In genomic region chr17:43368171-43368576, GRCm38 (mm10) we compare ENCODE assay signal across 15 mouse cellular contexts. TPM values are rescaled to one million over a fixed set of nuclear protein-coding genes. Genes with fewer than 3 reads are reported as not detected.
DNase-seq lines count a peak whose midpoint lies in the region; ATAC-seq and TF ChIP-seq lines count a peak whose summit lies in the region.
"Had no signal": no experiment of that assay in that cellular context is flagged by ENCODE, and none has a peak within 500 bp of the region (broad histone marks: within the 10 kb centered on the region; RNA-seq: fewer than 3 reads in every experiment).

No protein-coding gene starts in this region.

- DNase-seq in gastrocnemius, postnatal 25 days: peak; percentile 18
- DNase-seq in gastrocnemius, postnatal 36 days: no peak
- no peak for DNase-seq in limb, embryonic 10.5 days (ENCODE audit: low spot score)
- no peak for DNase-seq in urinary bladder, postnatal 14 days (ENCODE audit: low spot score)
- DNase-seq: cerebellum, adult 9-10 months; gastrocnemius, postnatal 10 days; liver, embryonic 13.5 days had no signal

- 23% methylated on average over 5 of the region's 5 CpGs for WGBS in limb, embryonic 13.5 days
- 59% methylated on average over 5 of the region's 5 CpGs for whole genome bisulfite sequencing in limb, embryonic 10.5 days
- 61% methylated on average over 5 of the region's 5 CpGs for WGBS in intestine, postnatal 0 days
- 75% methylated on average over 5 of the region's 5 CpGs for WGBS in forebrain, embryonic 12.5 days

- H3K4me3 ChIP-seq in limb, embryonic 13.5 days: no peak overlapping the region
- H3K4me3 ChIP-seq in limb, embryonic 10.5 days: no peak overlapping the region
- no peak overlapping the region for H3K4me3 ChIP-seq in cortical plate, adult 2 months (ENCODE audit: insufficient read depth, low read length)
- H3K4me3 ChIP-seq in intestine, postnatal 0 days (ENCODE audit: low read depth, low read length): no peak overlapping the region
- no peak overlapping the region for H3K4me3 ChIP-seq in forebrain, embryonic 12.5 days (replicated peaks)
- H3K4me3 ChIP-seq: embryonic facial prominence, embryonic 10.5 days; forebrain, embryonic 10.5 days; liver, embryonic 13.5 days; midbrain, embryonic 10.5 days had no signal

- TF ChIP-seq CTCF in cortical plate, adult 2 months (IDR thresholded peaks at IDR 0.05; ENCODE audit: extremely low read depth, insufficient read depth, low read length): no peak
- TF ChIP-seq CTCF in intestine, postnatal 0 days (IDR thresholded peaks at IDR 0.05; ENCODE audit: low read depth): no peak

- no peaks in the 10 kb centered on the region for H3K27me3 ChIP-seq in limb, embryonic 13.5 days
- no peaks in the 10 kb centered on the region for H3K27me3 ChIP-seq in limb, embryonic 10.5 days (ENCODE audit: low read depth, poor library complexity, severe bottlenecking)
- no peaks in the 10 kb centered on the region for H3K27me3 ChIP-seq in intestine, postnatal 0 days (replicated peaks; ENCODE audit: control insufficient read depth, insufficient read depth, low read length)
- H3K27me3 ChIP-seq in forebrain, embryonic 12.5 days: no peaks in the 10 kb centered on the region

- H3K27ac ChIP-seq in limb, embryonic 13.5 days: peak overlapping the region; percentile 15; the same call in 1 of the 2 replicates
- no peak overlapping the region for H3K27ac ChIP-seq in limb, embryonic 10.5 days
- H3K27ac ChIP-seq in cortical plate, adult 2 months (ENCODE audit: insufficient read depth, low read length): peak overlapping the region; percentile 81
- H3K27ac ChIP-seq in intestine, postnatal 0 days (ENCODE audit: low read depth, low read length): peak overlapping the region; percentile 9; the same call in 1 of the 2 replicates
- H3K27ac ChIP-seq in forebrain, embryonic 12.5 days: no peak overlapping the region
- H3K27ac ChIP-seq: embryonic facial prominence, embryonic 10.5 days; forebrain, embryonic 10.5 days; liver, embryonic 13.5 days; midbrain, embryonic 10.5 days had no signal

- H3K4me2 ChIP-seq in limb, embryonic 13.5 days (replicated peaks): no peak overlapping the region
- no peak overlapping the region for H3K4me2 ChIP-seq in intestine, postnatal 0 days (replicated peaks; ENCODE audit: low read depth)
- no peak overlapping the region for H3K4me2 ChIP-seq in forebrain, embryonic 12.5 days
- H3K4me2 ChIP-seq: liver, embryonic 13.5 days had no signal

- TF ChIP-seq POLR2A in cortical plate, adult 2 months (IDR thresholded peaks at IDR 0.05; ENCODE audit: extremely low read depth, insufficient read depth, low read length): no peak

- peaks cover 8% of the 10 kb centered on the region for H3K4me1 ChIP-seq in limb, embryonic 13.5 days
- H3K4me1 ChIP-seq in limb, embryonic 10.5 days: no peaks in the 10 kb centered on the region
- H3K4me1 ChIP-seq in cortical plate, adult 2 months (ENCODE audit: control insufficient read depth, insufficient read depth, low read length): no peaks in the 10 kb centered on the region
- no peaks in the 10 kb centered on the region for H3K4me1 ChIP-seq in intestine, postnatal 0 days (replicated peaks; ENCODE audit: control insufficient read depth, insufficient read depth, low read length)
- no peaks in the 10 kb centered on the region for H3K4me1 ChIP-seq in forebrain, embryonic 12.5 days
- H3K4me1 ChIP-seq: embryonic facial prominence, embryonic 10.5 days; forebrain, embryonic 10.5 days; liver, embryonic 13.5 days; midbrain, embryonic 10.5 days had no signal

- intact Hi-C loops in gastrocnemius, postnatal 36 days (cut with DNase I): no loop called here

- no peak for ATAC-seq in limb, embryonic 13.5 days (ENCODE audit: low FRiP score, low read depth)
- no peak for ATAC-seq in intestine, postnatal 0 days
- no peak for ATAC-seq in forebrain, embryonic 12.5 days (ENCODE audit: low FRiP score)

- no peak overlapping the region for H3K9ac ChIP-seq in limb, embryonic 13.5 days
- H3K9ac ChIP-seq in intestine, postnatal 0 days (ENCODE audit: low read depth, low read length): no peak overlapping the region
- H3K9ac ChIP-seq in forebrain, embryonic 12.5 days: no peak overlapping the region
- H3K9ac ChIP-seq: liver, embryonic 13.5 days had no signal

- no peaks in the 10 kb centered on the region for H3K9me3 ChIP-seq in limb, embryonic 13.5 days
- no peaks in the 10 kb centered on the region for H3K9me3 ChIP-seq in limb, embryonic 10.5 days (replicated peaks)
- H3K9me3 ChIP-seq in intestine, postnatal 0 days (ENCODE audit: control insufficient read depth): no peaks in the 10 kb centered on the region
- no peaks in the 10 kb centered on the region for H3K9me3 ChIP-seq in forebrain, embryonic 12.5 days
- H3K9me3 ChIP-seq: embryonic facial prominence, embryonic 10.5 days; forebrain, embryonic 10.5 days; liver, embryonic 13.5 days; midbrain, embryonic 10.5 days had no signal

- H3K36me3 ChIP-seq in limb, embryonic 13.5 days: no peaks in the 10 kb centered on the region
- no peaks in the 10 kb centered on the region for H3K36me3 ChIP-seq in limb, embryonic 10.5 days
- no peaks in the 10 kb centered on the region for H3K36me3 ChIP-seq in intestine, postnatal 0 days (ENCODE audit: control insufficient read depth, insufficient read depth)
- H3K36me3 ChIP-seq in forebrain, embryonic 12.5 days (replicated peaks): no peaks in the 10 kb centered on the region
- H3K36me3 ChIP-seq: embryonic facial prominence, embryonic 10.5 days; forebrain, embryonic 10.5 days; G1E; liver, embryonic 13.5 days; midbrain, embryonic 10.5 days had no signal

RNA-seq across cellular contexts. Expression of gene Adgrf5, which starts 7.9 kb away (rescaled TPM):
- total RNA-seq in gastrocnemius, postnatal 25 days (2021): 10 to 100 TPM; 87.4 to 89.4 TPM
- total RNA-seq in gastrocnemius, postnatal 36 days (2021): 10 to 100 TPM; 74.0 to 89.6 TPM
- 9.0 and 11.6 TPM in 2 replicates for polyA plus RNA-seq in limb, embryonic 13.5 days (2015; fragmentation: Nextera tagmentation; extraction: Ambion mirVana)
- polyA plus RNA-seq in limb, embryonic 10.5 days (2016; fragmentation: Nextera tagmentation; extraction: Ambion mirVana): 7.2 and 10.5 TPM in 2 replicates
- 23.9 and 25.4 TPM in 2 replicates for polyA plus RNA-seq in cortical plate, adult 2 months (2012; rRNA removed)
- polyA plus RNA-seq in intestine, postnatal 0 days (2015; fragmentation: Nextera tagmentation; extraction: Ambion mirVana): 3.7 and 4.2 TPM in 2 replicates
- 7.9 and 9.9 TPM in 2 replicates for polyA plus RNA-seq in forebrain, embryonic 12.5 days (2016; fragmentation: Nextera tagmentation; extraction: Ambion mirVana)
- polyA plus RNA-seq: G1E had no signal

Comparison
In these comparisons a context has a peak if more than half of its experiments do, and no peak if none do; other contexts are left out.
1. H3K27ac ChIP-seq: peak in limb, embryonic 13.5 days (single experiment), cortical plate, adult 2 months (single experiment) and intestine, postnatal 0 days (single experiment); none in limb, embryonic 10.5 days (single experiment) and forebrain, embryonic 12.5 days (single experiment).